Mouse (Mus musculus) kidney, postnatal 14 days (tissue): ENCODE results near the gene Cd8a.

ENCODE experiments used
- DNase-seq: peaks from one replicate; pipeline ENCODE4 v3.0.0; 2022; ENCODE audit warnings: mixed read lengths

The Cd8a gene

DNA sequence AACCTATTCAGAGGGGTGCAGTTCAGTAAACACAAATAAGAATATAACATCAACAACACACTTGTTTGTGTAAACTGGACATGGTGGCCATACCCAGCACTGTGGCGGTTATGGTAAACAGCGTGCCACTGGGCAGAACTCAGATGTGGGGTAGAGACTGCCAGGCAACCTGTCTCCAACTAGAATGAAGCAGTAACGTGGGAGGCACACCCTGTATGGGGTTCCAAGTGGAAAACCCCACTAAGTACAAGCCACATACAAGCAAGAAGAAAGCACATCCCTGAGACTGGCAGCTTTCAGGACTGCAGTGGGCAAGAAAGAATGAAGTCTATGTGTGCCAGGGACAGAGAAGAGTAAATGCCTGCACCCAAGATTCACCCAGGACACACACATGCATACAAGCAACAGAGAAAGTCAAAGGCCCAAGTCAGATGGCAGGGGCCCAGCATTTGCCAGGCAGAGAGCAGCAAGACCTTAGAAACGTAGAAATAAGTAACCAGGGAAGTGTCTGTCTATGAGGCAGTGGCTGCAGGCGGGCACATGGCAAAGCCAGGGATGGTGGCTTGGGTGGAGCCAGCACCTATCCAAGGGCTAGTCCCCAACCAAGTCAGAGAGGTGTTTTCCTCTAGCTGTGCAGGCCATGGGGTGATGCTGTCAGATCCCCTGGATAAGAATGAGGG, 1.0 kb upstream of the Cd8a start:
- no peak for DNase-seq

DNA sequence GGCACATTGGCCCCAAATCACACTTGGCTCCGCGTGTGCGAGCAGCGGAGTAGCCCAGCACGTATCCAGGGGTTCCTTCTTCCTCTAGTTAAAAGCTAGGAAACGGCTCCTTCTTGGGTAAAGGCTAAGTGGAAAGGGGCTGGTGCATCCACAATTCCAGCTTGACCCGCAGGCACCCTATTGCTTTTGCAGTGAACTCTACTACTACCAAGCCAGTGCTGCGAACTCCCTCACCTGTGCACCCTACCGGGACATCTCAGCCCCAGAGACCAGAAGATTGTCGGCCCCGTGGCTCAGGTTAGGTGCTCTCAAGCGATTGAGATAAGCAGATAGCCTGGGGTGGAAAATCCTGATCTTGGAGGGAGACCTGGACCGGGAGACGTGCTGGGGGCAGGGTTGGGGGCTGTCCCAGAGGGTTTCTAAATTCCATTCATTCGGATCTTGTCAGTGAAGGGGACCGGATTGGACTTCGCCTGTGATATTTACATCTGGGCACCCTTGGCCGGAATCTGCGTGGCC, 1.1 kb downstream of the Cd8a start:
- DNase-seq: no peak

DNA sequence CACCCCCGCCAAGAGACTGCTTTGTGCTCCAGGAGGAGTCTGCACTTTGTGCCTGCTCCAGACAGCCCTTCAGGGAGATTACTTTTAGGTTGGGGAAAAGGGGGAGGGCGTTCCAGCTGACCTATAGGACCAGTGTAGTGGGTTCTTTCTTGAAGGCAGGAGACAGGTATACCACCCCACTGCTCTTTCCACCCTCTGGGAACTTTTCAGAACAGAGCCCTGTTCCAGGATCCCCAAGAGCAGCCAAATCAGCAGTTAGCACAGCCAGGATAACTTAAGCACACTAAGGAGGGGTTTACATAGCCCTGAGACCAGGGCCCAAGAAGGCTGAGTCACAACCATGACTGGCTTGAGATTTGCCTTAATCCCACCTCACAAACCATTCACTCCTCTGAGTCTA, 1.7 kb downstream of the Cd8a start:
- DNase-seq: no peak

DNA sequence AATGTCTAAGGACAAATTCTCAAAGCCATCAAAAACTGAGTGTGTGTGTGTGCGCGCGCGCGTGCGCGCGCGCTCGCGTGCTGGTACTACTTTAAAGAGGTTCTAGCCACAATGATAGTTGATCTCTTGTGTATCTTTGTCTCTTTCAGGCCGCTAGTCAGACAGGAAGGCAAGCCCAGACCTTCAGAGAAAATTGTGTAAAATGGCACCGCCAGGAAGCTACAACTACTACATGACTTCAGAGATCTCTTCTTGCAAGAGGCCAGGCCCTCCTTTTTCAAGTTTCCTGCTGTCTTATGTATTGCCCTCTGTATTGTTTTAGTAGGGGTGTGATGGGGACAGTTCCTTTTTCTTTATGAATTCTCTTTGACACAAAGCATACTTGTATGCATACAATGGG, 3.5 kb downstream of the Cd8a start:
- no peak for DNase-seq

DNA sequence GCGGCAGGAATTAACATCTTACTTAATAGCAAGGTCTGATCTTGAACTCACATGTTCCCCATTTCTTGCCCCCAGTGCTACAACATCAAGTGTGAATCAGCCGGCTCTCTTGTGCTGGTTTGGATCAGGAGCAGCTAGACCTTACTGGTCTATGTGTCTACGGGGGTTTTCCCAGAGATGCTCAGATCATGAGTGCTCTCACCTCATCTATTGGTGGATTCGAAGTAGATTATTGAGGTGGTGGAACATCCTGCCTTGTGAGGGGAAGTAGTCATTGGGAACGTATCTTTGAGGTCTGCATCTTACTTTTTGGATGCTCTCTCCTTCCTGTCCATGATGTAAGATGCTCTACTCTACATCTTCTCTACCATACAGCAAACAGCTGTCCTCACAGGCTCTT, 8.4 kb downstream of the Cd8a start:
- DNase-seq: no peak

DNA sequence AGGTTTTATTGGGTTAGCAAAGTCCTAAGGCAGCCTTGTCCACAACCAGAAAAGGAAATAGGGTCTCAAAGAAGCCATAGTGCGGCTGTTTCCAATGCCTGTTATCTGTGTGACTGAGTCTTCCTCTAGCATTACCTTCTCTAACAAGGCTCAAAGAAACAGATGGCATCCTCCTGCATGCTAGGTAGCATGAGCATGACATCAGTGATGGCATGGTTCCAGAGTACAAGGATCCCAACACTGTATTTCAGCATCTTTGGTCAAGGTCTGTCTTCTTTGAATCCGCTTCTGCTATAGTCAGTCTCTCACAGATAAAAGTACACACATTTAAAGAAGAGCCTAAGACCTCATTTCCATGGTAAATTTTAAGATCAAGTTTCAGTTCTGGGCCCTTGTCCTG, 17.3 kb downstream of the Cd8a start:
- DNase-seq: peak; percentile 15

DNA sequence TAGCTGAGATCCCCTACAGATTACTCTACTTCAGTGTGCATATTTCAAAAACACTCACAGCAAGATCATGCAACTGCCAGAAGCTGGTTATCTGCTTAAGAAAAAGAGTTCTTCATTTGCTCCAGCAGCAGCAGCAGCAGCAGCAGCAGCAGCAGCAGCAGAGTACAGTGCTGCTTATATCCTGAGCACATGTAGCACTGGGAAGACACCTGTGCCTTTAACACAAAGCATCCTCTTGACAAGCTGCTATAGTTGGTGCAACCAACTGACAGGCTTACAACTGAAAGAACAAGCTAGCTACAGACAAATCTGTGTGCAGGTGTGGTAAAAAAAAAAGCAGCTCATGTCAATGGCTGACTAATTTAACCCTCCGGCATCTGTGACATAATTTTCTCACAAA, 22.8 kb downstream of the Cd8a start:
- DNase-seq: no peak

DNA sequence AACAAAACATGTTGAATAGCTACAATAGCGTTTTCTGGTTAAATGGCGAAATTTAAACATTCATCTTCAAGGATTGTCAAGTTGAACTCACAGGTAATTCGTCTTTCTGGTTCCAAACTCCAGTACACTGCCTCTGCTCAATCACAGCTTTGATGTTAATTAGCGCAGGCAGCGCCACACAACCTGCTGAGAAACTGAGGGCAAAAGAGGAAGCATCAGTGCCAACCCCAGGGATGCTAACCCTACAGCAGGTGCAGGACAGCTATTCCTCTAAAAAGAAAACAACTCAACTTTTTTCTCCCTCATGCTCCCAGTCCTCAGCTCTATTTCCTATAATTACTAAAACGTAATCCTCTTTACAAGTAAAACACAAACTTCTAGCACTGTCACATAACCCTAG, 23.5 kb downstream of the Cd8a start:
- no peak for DNase-seq

DNA sequence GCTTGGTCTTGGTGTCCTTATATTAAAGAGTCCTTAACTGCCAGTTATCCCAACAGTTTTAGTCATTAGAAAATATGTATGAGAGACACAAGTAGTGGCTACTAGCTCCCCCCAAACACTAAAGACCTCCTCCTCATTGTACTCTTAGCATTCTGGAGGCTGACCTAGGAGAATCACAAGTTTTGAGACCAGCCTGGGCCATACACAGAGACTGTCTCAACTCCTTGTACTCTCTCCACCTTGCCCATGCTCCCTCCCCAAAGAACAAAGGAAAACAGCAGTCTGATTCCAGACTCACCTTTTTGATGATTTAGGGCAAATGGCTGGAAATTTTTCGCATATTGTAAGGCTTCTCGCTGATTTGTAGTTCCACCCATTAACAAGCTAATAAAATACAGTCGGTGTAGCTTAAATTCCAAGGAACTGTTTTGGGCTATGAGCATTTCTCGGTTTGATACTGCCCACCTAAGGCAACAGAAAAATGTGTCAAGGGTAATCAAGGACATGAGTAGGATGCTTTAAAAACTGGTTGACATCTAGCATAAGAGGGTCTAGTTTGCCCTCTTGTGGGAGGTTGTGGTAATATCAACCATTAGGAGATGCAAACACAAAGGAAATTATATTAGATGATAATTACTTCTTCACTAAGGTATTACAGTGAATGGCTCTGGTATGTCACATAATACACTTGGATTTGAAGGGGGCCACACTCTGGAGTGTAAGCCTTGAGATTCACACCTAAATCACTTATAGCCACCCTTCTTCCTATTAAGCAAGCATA, 25.8 kb downstream of the Cd8a start:
- DNase-seq: peak; percentile 44

DNA sequence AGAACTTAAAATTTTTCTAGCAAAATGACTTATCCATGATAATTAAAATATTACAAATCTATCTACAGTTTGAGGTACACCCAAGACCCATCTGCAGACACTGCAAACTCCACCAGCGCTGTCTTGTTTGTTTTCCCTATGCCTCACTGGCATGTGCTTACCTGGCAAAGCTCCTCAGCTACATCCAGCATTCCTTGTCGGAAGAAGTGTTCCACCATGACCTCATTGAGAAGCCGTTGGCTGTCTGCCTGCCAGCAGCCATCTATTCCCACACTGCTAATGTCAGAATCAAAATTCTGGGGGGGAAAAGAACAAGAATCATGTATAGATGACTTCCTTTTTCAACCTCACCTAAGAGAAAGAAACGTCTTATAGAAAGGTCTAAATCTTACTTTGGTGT, 41.4 kb downstream of the Cd8a start:
- peak; percentile 52 for DNase-seq

DNA sequence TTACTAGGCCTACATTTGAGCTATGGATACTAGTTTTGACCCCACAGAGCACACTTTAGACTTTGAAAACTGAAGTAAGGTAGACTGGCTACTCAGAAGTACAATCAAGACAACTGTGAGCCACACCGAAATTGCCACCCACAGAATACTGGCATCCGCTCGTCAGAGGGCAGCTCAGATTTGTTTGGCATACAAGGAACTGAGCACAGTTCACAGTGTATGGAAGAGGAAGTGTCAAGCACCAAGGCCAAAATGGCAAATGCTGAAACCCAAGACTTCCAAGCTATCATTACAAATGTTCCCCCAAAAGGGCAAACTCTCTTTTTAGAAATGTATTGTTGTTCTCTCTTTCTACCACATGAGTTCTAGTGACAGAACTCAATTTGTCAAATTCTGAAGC, 42.2 kb downstream of the Cd8a start:
- DNase-seq: no peak

DNA sequence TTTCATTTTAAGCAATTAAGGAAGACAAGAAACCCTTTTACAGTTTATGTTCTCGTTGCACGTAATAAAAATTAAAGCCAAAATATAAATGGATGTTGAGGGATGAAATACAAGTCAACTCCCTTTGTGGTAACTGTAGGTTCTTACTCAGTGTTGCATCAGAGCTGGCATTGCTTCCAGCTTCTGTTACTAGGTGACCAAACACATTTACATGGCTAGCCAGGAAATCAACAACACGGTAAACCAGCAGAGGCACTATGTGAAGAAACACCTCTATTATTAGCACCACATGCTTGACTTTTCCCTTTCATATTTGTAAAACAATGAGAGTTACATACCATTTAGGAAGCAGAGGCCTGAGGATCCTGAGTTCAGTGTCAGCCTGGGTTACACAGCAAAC, 45.6 kb downstream of the Cd8a start:
- DNase-seq: no peak

DNA sequence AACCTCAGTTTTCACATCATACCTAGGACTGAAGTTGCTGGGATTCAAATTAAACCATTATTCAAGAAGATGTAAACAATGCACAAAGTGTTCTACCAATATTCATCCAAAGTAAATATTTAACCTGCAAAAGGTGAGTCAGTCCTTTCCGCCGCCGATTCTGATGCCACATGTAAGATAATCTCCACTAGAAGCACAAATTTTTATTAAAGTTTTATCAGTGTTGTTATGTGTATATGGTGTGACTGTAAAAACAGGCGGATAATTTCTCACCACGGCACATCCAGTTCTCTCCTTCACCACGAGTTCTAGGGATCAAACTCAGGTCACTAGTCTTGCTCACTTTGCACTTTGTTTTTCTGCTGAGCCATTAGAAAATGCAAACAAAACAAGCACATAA, 47.6 kb downstream of the Cd8a start:
- DNase-seq: peak; percentile 29

DNA sequence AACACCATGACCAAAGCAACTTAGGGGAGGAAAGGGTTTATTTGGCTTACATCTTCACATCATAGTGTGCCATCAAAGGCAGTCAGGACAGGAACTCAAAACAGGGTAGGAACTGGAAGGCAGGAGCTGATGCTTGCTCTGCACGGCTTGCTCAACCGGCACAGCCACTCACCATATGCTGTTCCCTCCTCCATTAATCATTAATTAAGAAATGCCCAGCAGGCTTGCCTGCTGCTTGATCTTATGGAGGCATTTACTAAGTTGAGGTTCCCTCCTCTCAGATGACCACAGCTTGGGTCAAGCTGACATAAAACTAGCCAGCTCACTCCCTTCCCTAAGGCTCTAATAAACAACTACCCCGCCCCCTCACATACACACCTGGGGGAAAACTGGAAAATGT, 48.9 kb downstream of the Cd8a start:
- DNase-seq: peak; percentile 36

DNA sequence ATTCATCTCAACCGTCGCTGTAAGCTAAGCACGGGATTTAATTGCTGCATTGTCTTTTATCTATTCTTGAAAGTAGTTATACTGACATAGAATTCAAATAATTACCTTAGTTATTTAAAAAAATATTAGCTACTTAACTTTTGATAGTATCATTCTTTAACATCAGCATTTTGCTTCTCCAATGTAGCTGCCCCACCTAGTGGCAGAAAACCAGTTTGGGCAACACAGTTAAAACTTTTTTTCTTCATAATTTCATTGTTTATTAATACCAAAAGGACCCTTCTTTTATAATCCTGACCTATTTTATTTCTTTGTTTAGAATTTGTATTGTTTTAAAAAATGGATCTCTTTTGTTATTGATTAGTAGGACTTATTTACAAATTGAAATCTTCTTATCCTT, 49.9 kb downstream of the Cd8a start:
- no peak for DNase-seq

DNA sequence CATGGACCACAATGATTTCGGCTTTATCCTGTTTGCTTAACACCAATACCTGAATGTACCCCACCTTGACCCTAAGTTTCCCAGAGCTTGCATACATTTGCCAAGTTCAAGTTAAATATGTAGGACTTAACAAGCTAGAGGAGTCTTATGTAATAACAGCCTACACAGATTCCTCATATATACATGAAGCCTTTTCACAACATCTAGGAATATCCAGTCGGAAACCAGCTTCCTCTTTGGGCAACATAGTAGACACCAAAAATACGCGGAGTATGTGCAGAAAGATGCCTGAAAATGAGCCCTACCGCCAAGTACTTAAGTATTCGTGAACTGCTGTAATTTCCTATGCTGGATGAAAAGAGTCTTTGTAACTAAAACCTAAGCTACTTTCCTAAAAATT, 52.5 kb downstream of the Cd8a start:
- DNase-seq: no peak

DNA sequence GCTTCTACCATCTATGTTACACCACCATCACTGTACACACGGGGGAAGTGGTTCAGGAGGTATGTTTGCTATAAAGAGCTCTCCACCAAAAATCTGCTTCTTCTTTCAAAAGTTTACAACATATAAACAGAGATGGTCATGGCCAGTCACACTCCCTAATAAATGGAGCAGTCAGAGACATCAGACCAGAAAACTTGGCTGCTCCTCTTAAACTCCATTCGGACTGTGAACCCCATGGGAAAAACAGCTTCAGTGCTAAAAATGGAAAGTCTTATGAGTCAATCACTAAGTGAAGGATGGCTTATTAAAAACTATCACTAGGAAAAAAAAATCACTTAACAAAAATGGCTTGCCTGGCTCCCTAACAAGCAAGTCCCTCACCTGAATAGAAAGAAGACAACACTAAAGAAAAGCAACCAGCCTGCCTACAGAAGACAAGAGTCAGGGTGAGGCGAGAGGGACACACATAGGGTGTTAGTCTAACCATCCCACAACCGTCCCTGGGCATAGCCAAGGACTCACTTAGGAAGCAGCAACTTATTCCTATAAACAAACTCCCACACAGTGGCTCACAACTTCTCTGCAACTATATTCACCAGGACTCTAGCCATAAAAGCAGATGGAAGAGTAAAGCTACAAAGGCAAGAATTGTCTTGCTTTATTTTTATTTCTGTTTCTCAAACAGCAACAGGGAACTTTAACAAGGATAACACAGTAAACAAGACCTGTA, 54.9 kb downstream of the Cd8a start:
- DNase-seq: no peak
